Mouse (Mus musculus) urinary bladder, postnatal 0 days (tissue): ENCODE data around the gene 1700006A11Rik. TPM values are rescaled to one million over a fixed set of nuclear protein-coding genes. Genes with fewer than 3 reads are reported as not detected.

ENCODE experiments used
- polyA plus RNA-seq: library from polyadenylated mRNA; unstranded; fragments of >200 nt; fragmentation: Nextera tagmentation; extraction: Ambion mirVana; gene quantifications from 2 replicates; pipeline ENCODE4 v1.2.1, GENCODE M21; 2015

1700006A11Rik gene
- not detected in 2 replicates for polyA plus RNA-seq

DNA sequence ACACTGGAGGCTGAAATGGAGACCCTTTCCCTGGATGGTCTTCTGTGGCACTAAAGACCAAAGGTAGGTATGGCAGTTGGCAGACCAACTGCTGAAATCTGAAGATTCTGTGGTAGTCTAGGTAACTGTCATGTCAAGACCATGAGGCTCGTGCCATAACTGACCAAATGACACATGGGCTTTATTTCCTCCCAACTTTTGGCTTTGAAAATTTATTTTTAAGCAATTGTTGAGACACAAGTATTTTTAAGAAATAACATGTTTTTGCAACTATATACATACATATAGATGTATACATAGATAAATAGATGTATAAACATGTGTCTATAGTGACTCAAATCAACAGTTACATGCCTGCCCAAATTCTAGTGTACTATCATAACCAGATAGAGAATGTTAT lies at the start of gene 1700006A11Rik:
1700006A11Rik (minus strand) TSS at position 101 of the 400 bp plus-strand sequence.

Other genes with a start within 250 kb of the 1700006A11Rik start
- gene Tram1l1, start 105.2 kb downstream of the 1700006A11Rik start, polyA plus RNA-seq, result 2.1 and 2.3 TPM in 2 replicates
- not detected in 2 replicates for gene 1700003H04Rik, start 155.1 kb upstream of the 1700006A11Rik start, polyA plus RNA-seq